Mouse (Mus musculus) MEL (cell line): Measurements from ENCODE around the gene Rgs18. TPM values are rescaled to one million over a fixed set of nuclear protein-coding genes. Genes with fewer than 3 reads are reported as not detected.

Experiments
- DNase-seq: peaks from one replicate; pipeline ENCODE4 v3.0.0; 2011; ENCODE audit warnings: low read depth, low spot score
- H3K27ac ChIP-seq: 2 replicates; pipeline ENCODE4 v1.5.1; 2012; ENCODE audit warnings: low read depth, mild to moderate bottlenecking, control low read depth, low read length, moderate library complexity; ENCODE audit not compliant: control insufficient read depth
- H3K27me3 ChIP-seq, 2 experiments: fragments of 150-350 bp in 1 of 2; sonication (generic) in 1 of 2; 2 replicates each; pipeline ENCODE4 v1.6.1; 2012; ENCODE audit warnings: low read length in 2 of 2, mild to moderate bottlenecking in 2 of 2, improper control_type of control experiment in 1 of 2, moderate library complexity in 1 of 2; ENCODE audit not compliant: insufficient read depth in 2 of 2, control insufficient read depth in 1 of 2
- H3K36me3 ChIP-seq, 2 experiments: 2 replicates each; pipeline ENCODE4 v1.6.1; 2012 to 2014; ENCODE audit warnings: low read length in 2 of 2, improper control_type of control experiment in 1 of 2, inconsistent platforms in 1 of 2, mild to moderate bottlenecking in 1 of 2; ENCODE audit not compliant: insufficient read depth in 2 of 2, control insufficient read depth in 1 of 2
- H3K4me1 ChIP-seq, 2 experiments: fragments of 150-350 bp in 1 of 2; sonication (generic) in 1 of 2; 2 replicates each; pipeline ENCODE4 v1.6.1; 2012; ENCODE audit warnings: low read length in 2 of 2, improper control_type of control experiment in 1 of 2, mild to moderate bottlenecking in 1 of 2; ENCODE audit not compliant: insufficient read depth in 2 of 2, control insufficient read depth in 1 of 2
- H3K4me3 ChIP-seq, 2 experiments: fragments of 150-350 bp in 1 of 2; sonication (generic) in 1 of 2; 2 replicates each; pipeline ENCODE4 v1.5.1; 2012; ENCODE audit warnings: low read depth in 2 of 2, low read length in 2 of 2, mild to moderate bottlenecking in 2 of 2, moderate library complexity in 2 of 2, control low read depth in 1 of 2, improper control_type of control experiment in 1 of 2; ENCODE audit not compliant: control insufficient read depth in 1 of 2, insufficient read depth in 1 of 2
- H3K79me2 ChIP-seq: 2 replicates; pipeline ENCODE4 v1.6.1; 2012; ENCODE audit warnings: mild to moderate bottlenecking, low read length, moderate library complexity; ENCODE audit not compliant: control insufficient read depth, poor library complexity, insufficient read depth
- H3K9ac ChIP-seq: 2 replicates; pipeline ENCODE4 v1.6.1; 2012; ENCODE audit warnings: low read depth, mild to moderate bottlenecking, control low read depth, low read length, moderate library complexity; ENCODE audit not compliant: control insufficient read depth, poor library complexity, severe bottlenecking
- H3K9me3 ChIP-seq: fragments of 150-350 bp; sonication (generic); replicated peaks from 2 replicates; pipeline ENCODE4 v1.6.1; 2012; ENCODE audit warnings: mild to moderate bottlenecking, low read length, improper control_type of control experiment, moderate library complexity; ENCODE audit not compliant: insufficient read depth
- CTCF ChIP-seq, 3 experiments: IDR thresholded peaks in 2 of 3; conservative IDR thresholded peaks in 1 of 3; 2 replicates each; pipeline ENCODE4 v1.5.1; 2011 to 2012; ENCODE audit warnings: low read length in 3 of 3, low read depth in 2 of 3, mild to moderate bottlenecking in 2 of 3, improper control_type of control experiment in 1 of 3, inconsistent platforms in 1 of 3, mixed read lengths in 1 of 3, moderate library complexity in 1 of 3; ENCODE audit not compliant: control insufficient read depth in 1 of 3, insufficient read depth in 1 of 3, poor library complexity in 1 of 3, severe bottlenecking in 1 of 3
- EP300 ChIP-seq, 2 experiments: IDR thresholded peaks; 2 replicates each; pipeline ENCODE4 v1.6.1; 2011; ENCODE audit warnings: improper control_type of control experiment in 2 of 2, low read length in 2 of 2, low read depth in 1 of 2, mild to moderate bottlenecking in 1 of 2
- GABPA ChIP-seq: IDR thresholded peaks from 2 replicates; pipeline ENCODE4 v1.6.1; 2012; ENCODE audit warnings: low read depth, mild to moderate bottlenecking, inconsistent platforms, low read length, improper control_type of control experiment, moderate library complexity
- GATA1 ChIP-seq: IDR thresholded peaks from 2 replicates; pipeline ENCODE4 v1.6.1; 2011; ENCODE audit warnings: low read depth, low read length, improper control_type of control experiment
- JUND ChIP-seq: IDR thresholded peaks from 2 replicates; pipeline ENCODE4 v1.6.1; 2011; ENCODE audit warnings: low read depth, mild to moderate bottlenecking, improper control_type of control experiment, low read length
- KAT2A ChIP-seq: conservative IDR thresholded peaks from 2 replicates; pipeline ENCODE4 v1.6.1; 2012; ENCODE audit warnings: low read depth, low read length, improper control_type of control experiment, inconsistent platforms
- MAFK ChIP-seq: IDR thresholded peaks from 2 replicates; pipeline ENCODE4 v1.6.1; 2011; ENCODE audit warnings: low read depth, mild to moderate bottlenecking, low read length, improper control_type of control experiment, borderline replicate concordance
- MAX ChIP-seq: IDR thresholded peaks from 2 replicates; pipeline ENCODE4 v1.6.1; 2011; ENCODE audit warnings: low read length, improper control_type of control experiment
- MXI1 ChIP-seq: IDR thresholded peaks from 2 replicates; pipeline ENCODE4 v1.6.1; 2011; ENCODE audit warnings: mild to moderate bottlenecking, low read depth, low read length, improper control_type of control experiment
- POLR2A ChIP-seq, 2 experiments: IDR thresholded peaks; 2 replicates each; pipeline ENCODE4 v1.6.1; 2011 to 2012; ENCODE audit warnings: low read length in 2 of 2, mild to moderate bottlenecking in 2 of 2, control low read depth in 1 of 2, improper control_type of control experiment in 1 of 2, low read depth in 1 of 2, moderate library complexity in 1 of 2; ENCODE audit not compliant: control insufficient read depth in 1 of 2, insufficient read depth in 1 of 2, poor library complexity in 1 of 2
- POLR2AphosphoS2 ChIP-seq: IDR thresholded peaks from 2 replicates; pipeline ENCODE4 v1.6.1; 2011; ENCODE audit warnings: low read length, improper control_type of control experiment
- POLR2AphosphoS5 ChIP-seq: IDR thresholded peaks from 2 replicates; pipeline ENCODE4 v1.6.1; 2012; ENCODE audit warnings: low read depth, borderline replicate concordance, mild to moderate bottlenecking, inconsistent platforms, low read length, moderate library complexity, mixed read lengths
- RAD21 ChIP-seq: IDR thresholded peaks from 2 replicates; pipeline ENCODE4 v1.6.1; 2011; ENCODE audit warnings: mild to moderate bottlenecking, low read depth, low read length, improper control_type of control experiment
- RCOR1 ChIP-seq: IDR thresholded peaks from 2 replicates; pipeline ENCODE4 v1.6.1; 2012; ENCODE audit warnings: low read depth, mild to moderate bottlenecking, inconsistent platforms, low read length, improper control_type of control experiment
- SIN3A ChIP-seq: IDR thresholded peaks from 2 replicates; pipeline ENCODE4 v1.6.1; 2012; ENCODE audit warnings: low read length, improper control_type of control experiment, inconsistent platforms
- TAL1 ChIP-seq: IDR thresholded peaks from 2 replicates; pipeline ENCODE4 v1.6.1; 2012; ENCODE audit warnings: mild to moderate bottlenecking, inconsistent platforms, low read length, moderate library complexity, mixed read lengths
- TBP ChIP-seq: IDR thresholded peaks from 2 replicates; pipeline ENCODE4 v1.8.0; 2011; ENCODE audit warnings: low read depth, low read length, improper control_type of control experiment
- UBTF ChIP-seq: IDR thresholded peaks from 2 replicates; pipeline ENCODE4 v1.6.1; 2012; ENCODE audit warnings: low read depth, mild to moderate bottlenecking, inconsistent platforms, low read length, improper control_type of control experiment, moderate library complexity, borderline replicate concordance; ENCODE audit not compliant: insufficient read depth
- USF1 ChIP-seq: IDR thresholded peaks from 2 replicates; pipeline ENCODE4 v1.6.1; 2014; ENCODE audit warnings: low read depth, mild to moderate bottlenecking, inconsistent platforms, low read length, improper control_type of control experiment, moderate library complexity
- USF2 ChIP-seq, 2 experiments: IDR thresholded peaks; 2 replicates each; pipeline ENCODE4 v1.6.1; 2011 to 2012; ENCODE audit warnings: improper control_type of control experiment in 2 of 2, low read length in 2 of 2, borderline replicate concordance in 1 of 2, inconsistent platforms in 1 of 2, low read depth in 1 of 2, mild to moderate bottlenecking in 1 of 2; ENCODE audit not compliant: insufficient read depth in 1 of 2
- ZNF384 ChIP-seq: IDR thresholded peaks from 2 replicates; pipeline ENCODE4 v1.6.1; 2012; ENCODE audit warnings: low read depth, mild to moderate bottlenecking, inconsistent platforms, low read length, improper control_type of control experiment
- polyA plus RNA-seq, 2 experiments: library from polyadenylated mRNA; stranded (reverse) in 1 of 2; unstranded in 1 of 2; fragments of >175 nt in 1 of 2; fragments of >200 nt in 1 of 2; gene quantifications; 2 replicates each; pipeline versions ENCODE4 v1.2.1 to v1.2.4; 2012; ENCODE audit warnings: low replicate concordance in 2 of 2, low read depth in 1 of 2; ENCODE audit not compliant: insufficient read length in 2 of 2, insufficient read depth in 1 of 2, missing spikeins in 1 of 2
- total RNA-seq: library from RNA; depleted of rRNA; stranded (reverse); fragments of 300-350 nt; gene quantifications from 2 replicates; pipeline ENCODE4 v1.2.3, GENCODE M21; 2012

The Rgs18 gene
- total and polyA plus RNA-seq, 3 experiments, result 3.8 to 4.9 TPM; not detected in 1

DNA sequence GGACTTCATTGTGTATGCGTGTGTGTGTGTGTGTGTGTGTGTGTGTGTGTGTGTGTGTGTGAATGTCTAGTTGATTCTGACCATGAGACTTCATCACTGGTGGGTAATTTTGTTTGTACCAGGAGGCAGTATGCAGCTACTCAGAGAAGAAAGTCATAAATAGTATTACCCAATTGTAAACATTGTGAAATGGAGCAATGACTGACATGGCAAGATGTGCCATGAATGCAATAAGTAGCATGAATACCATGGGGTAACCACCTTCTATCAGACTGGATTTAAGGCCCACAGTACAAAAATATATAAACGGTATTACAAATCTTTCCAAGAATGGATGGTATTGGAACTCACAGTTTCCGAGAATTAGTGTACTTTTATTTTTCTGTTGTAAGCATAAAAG, 14.4 kb downstream of the Rgs18 start:
- Histone ChIP-seq H3K4me3 (no peak overlapping the region), H3K27ac (no peak overlapping the region), H3K9me3 (no peaks in the 10 kb centered on the region), H3K79me2 (no peaks in the 10 kb centered on the region), H3K9ac (no peak overlapping the region), H3K36me3 (peaks cover 0 to 2% of the 10 kb centered on the region in 2 experiments; a peak in 1 of 4 replicates), H3K4me1 (0 out of 4 replicates have a peak, but pooled peaks cover 0 to under 1% of the 10 kb centered on the region in 2 experiments), H3K27me3 (no peaks in the 10 kb centered on the region)
- DNase-seq, result no peak
- TF ChIP-seq POLR2A (IDR thresholded peaks at IDR 0.05; ENCODE audit: control insufficient read depth in 1 of 2, insufficient read depth in 1 of 2, low read depth in 1 of 2, low read length in 2 of 2, poor library complexity in 1 of 2) (no peak), POLR2AphosphoS5 (no peak), SIN3A (no peak), EP300 (IDR thresholded peaks at IDR 0.05; ENCODE audit: low read depth in 1 of 2, low read length in 2 of 2) (no peak), TAL1 (no peak), USF1 (no peak), JUND (no peak)

DNA sequence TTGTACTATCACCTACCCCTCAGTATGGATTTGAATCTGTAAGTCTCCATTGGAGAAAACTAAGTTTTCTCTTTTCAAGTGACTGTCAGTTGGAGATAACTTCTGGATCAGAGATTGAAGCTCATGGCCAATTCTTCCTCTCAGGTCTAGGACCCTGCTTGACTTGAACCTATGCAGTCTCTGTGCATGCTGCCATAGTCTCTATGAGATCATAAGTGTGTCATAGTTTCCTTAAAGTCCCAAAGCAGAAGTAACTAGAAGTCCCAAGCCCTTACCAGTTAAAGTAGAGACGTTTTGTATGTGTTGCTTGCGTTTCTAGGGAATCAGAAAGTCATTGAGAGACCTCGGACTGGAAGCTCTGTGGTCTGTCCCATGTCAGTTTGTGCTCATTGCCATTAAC, 24.5 kb downstream of the Rgs18 start:
- no peak for DNase-seq
- TF ChIP-seq UBTF (no peak), TAL1 (no peak), KAT2A (no peak), RCOR1 (no peak), ZNF384 (no peak), POLR2AphosphoS2 (no peak), MXI1 (no peak), CTCF (IDR thresholded peaks at IDR 0.05 in 2 of 3, conservative IDR thresholded peaks at IDR 0.05 in 1 of 3; ENCODE audit: control insufficient read depth in 1 of 3, insufficient read depth in 1 of 3, low read depth in 2 of 3, low read length in 3 of 3, poor library complexity in 1 of 3, severe bottlenecking in 1 of 3) (no peak), GABPA (no peak), RAD21 (no peak), SIN3A (no peak), MAFK (no peak), MAX (no peak), GATA1 (no peak), JUND (no peak), USF2 (IDR thresholded peaks at IDR 0.05; ENCODE audit: borderline replicate concordance in 1 of 2, insufficient read depth in 1 of 2, low read depth in 1 of 2, low read length in 2 of 2) (no peak), TBP (no peak)
- Histone ChIP-seq H3K27ac (no peak overlapping the region), H3K36me3 (no peaks in the 10 kb centered on the region), H3K4me3 (no peak overlapping the region), H3K4me1 (no peaks in the 10 kb centered on the region), H3K9ac (no peak overlapping the region), H3K27me3 (no peaks in the 10 kb centered on the region), H3K9me3 (no peaks in the 10 kb centered on the region), H3K79me2 (no peaks in the 10 kb centered on the region)
